Mouse (Mus musculus): ENCODE data around the gene Noct.

Noct gene

GRCm38 (mm10) chr3:51276421-51277111 is 52.3 kb downstream of the Noct start:
- no peak for DNase-seq (ENCODE audit: low spot score in 2 of 2)

DNA sequence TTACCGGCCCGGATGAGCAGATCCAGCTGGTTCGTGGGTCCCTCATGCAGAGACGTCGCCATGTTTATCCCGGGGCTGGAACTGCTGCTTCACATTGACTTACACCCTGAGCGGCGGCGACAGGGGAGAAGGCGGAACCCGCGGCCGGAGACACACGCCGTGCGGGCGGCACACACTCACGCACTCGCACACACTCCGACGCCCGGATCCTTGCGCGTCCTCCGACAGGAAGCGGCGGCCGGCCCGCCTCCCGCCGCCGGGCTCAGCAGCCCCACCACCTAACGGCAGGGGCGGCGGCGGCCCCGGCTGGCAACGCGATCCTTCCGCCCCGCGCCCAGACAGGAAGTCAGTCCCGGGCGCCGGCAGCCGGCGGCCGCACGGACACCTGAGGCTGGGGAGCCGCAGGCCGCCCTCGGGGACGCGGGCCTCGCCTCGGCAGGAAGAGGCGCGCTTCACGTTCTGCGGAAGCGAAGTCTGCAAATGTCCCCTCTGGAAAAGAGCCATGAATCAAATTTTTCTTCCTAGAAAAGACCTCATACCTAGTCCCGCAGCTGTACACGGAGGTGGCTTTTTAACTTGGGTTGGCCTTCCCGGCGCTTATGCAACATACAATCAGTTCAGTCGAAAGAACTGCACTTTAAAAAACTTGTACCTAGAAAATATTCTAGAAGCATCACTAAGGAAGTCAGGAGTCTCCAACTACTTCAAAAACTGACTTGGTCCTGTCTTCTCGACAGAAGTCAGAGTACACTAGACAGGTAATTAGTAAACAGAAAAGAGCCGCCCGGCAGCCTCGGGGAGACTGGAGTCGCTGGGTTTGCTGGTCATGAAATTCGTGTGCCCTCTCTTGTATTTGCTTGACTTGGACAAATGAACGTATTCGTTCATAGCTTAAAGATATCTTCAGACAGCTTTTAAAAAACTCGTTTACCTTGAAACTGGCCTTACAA is 53.2 kb downstream of the Noct start:
- peak; percentile 81 to 85 for DNase-seq (ENCODE audit: low spot score in 2 of 2)

DNA sequence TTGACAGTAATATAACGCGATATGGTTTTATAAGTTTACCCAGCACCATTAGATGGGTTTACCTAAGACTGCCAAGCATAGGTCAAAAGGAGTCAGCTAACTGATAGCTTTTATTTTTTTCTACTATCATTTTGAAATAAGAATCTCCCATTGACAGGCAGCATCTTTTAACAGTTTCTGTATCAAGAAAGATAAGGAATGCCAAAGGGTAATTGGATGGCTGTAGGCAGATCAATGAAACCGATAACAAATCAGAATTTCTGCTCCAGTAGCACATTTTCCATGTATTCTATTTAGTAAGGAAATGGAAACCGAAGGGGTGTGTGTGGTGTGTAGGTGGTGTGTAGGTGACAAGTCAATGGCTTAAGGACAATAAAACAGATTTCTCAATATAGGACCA is 54.2 kb downstream of the Noct start:
- no peak for DNase-seq (ENCODE audit: low spot score in 2 of 2)

DNA sequence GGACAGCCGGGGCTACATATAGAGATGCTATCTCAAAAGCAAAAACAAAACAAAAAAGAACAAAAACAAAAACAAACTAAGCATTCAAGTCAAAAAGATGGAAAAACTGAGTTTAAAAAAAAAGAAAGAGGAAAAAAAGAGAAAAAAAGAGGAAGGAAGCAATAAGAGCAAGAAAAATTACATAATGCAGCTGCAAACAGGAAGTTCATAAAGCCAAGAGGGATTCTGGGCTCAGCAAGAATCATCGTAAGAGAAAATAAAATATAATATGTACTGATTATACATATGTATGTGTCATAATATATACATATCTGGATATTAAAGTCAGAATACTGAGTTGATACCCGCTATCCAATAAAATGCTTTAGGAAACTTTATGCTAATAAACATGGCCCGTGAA is 57.5 kb downstream of the Noct start:
- no peak for DNase-seq (ENCODE audit: low spot score in 2 of 2)

DNA sequence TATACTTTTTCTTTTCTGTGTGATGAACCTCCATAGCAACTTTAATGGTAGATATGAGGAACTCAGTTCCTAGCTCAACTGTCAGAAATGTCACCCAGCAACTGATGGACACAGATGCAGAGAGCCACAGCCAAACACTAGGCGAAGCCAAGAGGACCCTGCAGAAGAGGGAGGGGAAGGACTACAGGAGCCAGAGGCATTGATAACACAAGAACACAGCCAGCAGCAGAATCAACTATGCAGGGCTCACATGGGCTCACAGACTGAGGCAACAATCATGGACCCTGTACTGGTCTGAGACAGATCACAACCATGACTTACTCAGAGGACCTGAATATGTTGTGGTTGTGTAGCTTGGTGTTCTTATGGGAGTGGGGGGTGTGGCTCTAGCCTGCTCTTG is 60.1 kb downstream of the Noct start:
- DNase-seq (ENCODE audit: low spot score in 2 of 2): no peak

DNA sequence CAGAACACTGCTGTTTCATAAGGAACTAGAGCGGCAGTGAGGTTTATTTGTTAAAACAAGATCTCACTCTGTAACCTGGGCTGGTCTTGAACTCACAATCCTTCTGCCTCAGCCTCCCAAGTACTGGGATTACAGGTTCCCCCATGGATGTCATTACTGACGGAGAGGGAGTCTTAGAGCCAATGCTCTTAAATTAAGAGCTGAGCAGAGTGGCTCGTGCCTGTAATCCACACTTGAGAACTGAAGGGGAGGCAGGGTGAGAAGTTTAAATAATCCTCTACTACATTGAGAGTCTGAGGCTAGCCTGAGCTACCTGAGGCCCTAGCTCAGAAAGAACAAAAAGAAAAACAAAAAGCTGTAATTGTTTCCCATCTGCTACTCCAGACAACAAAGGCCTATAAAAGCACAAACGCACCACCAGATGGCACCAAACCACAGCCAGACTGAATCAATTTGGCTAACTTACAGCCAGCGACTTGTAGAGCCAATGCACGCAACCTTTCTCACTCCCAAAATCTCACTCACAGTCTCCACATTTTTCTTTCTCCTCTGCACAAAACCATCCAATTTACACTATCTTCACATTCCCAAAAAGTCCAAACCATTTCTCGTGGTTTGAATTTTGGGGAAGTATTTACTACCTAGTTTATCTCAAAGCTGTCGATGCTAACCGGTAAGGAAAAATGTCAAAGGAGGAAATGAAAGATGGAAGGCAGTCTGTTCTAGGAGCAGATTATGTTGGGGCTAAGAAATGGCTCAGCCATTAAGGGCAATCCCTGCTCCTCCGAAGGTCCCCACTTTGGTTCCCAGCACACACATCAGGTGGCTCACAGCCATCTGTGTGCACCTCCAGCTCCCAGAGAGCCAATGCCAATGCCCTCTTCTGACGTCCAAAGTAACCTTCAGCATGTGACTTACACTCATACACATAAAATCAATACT is 64.9 kb downstream of the Noct start:
- DNase-seq (ENCODE audit: low spot score in 2 of 2): peak; percentile 78 to 89

- no peak for DNase-seq (ENCODE audit: low spot score in 2 of 2)
These were observed 70.0 kb downstream of the Noct start for GRCm38 (mm10) chr3:51294251-51294650.

DNA sequence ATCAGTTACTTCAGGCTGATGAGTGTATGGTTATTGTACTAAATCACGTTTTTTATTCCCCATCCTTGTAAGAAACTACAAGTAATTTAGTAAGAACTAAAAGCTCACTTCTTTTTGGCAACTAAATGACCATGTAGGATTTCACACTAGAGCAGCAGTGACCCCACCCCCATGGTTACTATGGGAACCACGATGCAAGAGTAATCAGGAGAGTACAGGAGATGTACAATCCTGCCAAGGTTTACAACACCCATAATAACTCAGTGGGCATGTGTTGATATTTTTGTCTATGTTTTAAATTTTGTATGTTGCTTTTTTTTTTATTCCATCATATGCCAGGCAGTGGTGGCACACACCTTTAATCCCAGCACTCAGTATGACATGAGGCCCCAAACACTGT is 71.0 kb downstream of the Noct start:
- peak in 1 of 2 experiments; percentile 46 for DNase-seq (ENCODE audit: low spot score in 2 of 2)

DNA sequence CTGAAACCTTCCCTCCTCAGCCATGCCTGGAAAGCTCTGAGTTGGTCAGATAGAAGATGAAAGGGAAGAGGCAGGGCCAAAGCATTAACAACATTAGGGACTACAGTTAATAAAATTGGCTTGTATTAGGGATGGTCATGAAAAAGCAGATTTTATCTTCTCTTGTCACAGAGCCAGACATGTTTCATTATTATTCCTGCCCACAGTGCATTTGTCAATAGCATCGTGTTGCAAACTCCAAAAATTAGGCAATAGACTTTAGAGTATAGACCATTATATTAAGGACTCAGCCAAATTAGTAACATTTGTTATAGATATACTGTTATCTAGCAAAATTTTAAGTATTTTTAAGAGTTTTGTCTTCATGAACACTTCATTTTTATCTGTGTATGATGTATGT is 72.5 kb downstream of the Noct start:
- DNase-seq (ENCODE audit: low spot score in 2 of 2): no peak

Measured in frontal cortex, postnatal 36 days (tissue).